Mouse (Mus musculus): ENCODE measurements at regions not wholly inside any gene's neighbourhood (a gene's known extent, or its start where the extent isn't known, plus 50 kb on each side); places are given as distances from the start of the nearest gene placed in this dataset.

- Histone ChIP-seq H3K9me3 (no peaks in the 10 kb centered on the region), H3K27me3 (ENCODE audit: poor library complexity, severe bottlenecking) (no peaks in the 10 kb centered on the region), H3K27ac (no peak overlapping the region), H3K4me1 (no peaks in the 10 kb centered on the region), H3K36me3 (replicated peaks) (no peaks in the 10 kb centered on the region), H3K4me3 (no peak overlapping the region)
- no peak for DNase-seq (ENCODE audit: extremely low spot score, low spot score)
- 91% methylated on average over 3 of the region's 3 CpGs for WGBS
Measured at GRCm38 (mm10) chr13:25594629-25595028, 324.3 kb upstream of the Nrsn1 start.

- WGBS, result 88% methylated on average over 5 of the region's 5 CpGs
- DNase-seq (ENCODE audit: extremely low spot score, low spot score), result no peak
- no peak overlapping the region for H3K4me3 ChIP-seq
- H3K9me3 ChIP-seq, result no peaks in the 10 kb centered on the region
- H3K4me1 ChIP-seq, result no peaks in the 10 kb centered on the region
- H3K36me3 ChIP-seq (replicated peaks), result no peaks in the 10 kb centered on the region
- no peak overlapping the region for H3K27ac ChIP-seq
- H3K27me3 ChIP-seq (ENCODE audit: poor library complexity, severe bottlenecking), result no peaks in the 10 kb centered on the region
Measured at GRCm38 (mm10) chr13:25570641-25571040, 300.3 kb upstream of the Nrsn1 start.

GRCm38 (mm10) chr13:25562746-25563145 lies 292.4 kb upstream of the Nrsn1 start:
- Histone ChIP-seq H3K36me3 (replicated peaks) (no peaks in the 10 kb centered on the region), H3K4me1 (peaks cover 3% of the 10 kb centered on the region; the same call in 1 of the 2 replicates), H3K27ac (0 out of 2 replicates have a peak overlapping the region, but pooled peaks have one; percentile 53), H3K9me3 (no peaks in the 10 kb centered on the region), H3K27me3 (ENCODE audit: poor library complexity, severe bottlenecking) (no peaks in the 10 kb centered on the region), H3K4me3 (no peak overlapping the region)
- DNase-seq (ENCODE audit: extremely low spot score, low spot score), result peak; percentile 54
- WGBS, result 32% methylated on average over 2 of the region's 2 CpGs

GRCm38 (mm10) chr13:25560339-25560738 lies 290.0 kb upstream of the Nrsn1 start:
- Histone ChIP-seq H3K27ac (no peak overlapping the region), H3K4me1 (peaks cover 3% of the 10 kb centered on the region; the same call in 1 of the 2 replicates), H3K4me3 (no peak overlapping the region), H3K9me3 (no peaks in the 10 kb centered on the region), H3K36me3 (replicated peaks) (no peaks in the 10 kb centered on the region), H3K27me3 (ENCODE audit: poor library complexity, severe bottlenecking) (no peaks in the 10 kb centered on the region)
- 78% methylated on average over 2 of the region's 2 CpGs for WGBS
- DNase-seq (ENCODE audit: extremely low spot score, low spot score), result no peak

GRCm38 (mm10) chr13:25554962-25555361 lies 284.7 kb upstream of the Nrsn1 start:
- WGBS, result 88% methylated on average over 6 of the region's 6 CpGs
- no peak for DNase-seq (ENCODE audit: extremely low spot score, low spot score)
- peaks cover 3% of the 10 kb centered on the region; the same call in 1 of the 2 replicates for H3K4me1 ChIP-seq

GRCm38 (mm10) chr13:25548551-25548950 lies 278.2 kb upstream of the Nrsn1 start:
- WGBS, result 92% methylated on average over 9 of the region's 9 CpGs
- H3K36me3 ChIP-seq (replicated peaks), result no peaks in the 10 kb centered on the region

More at GRCm38 (mm10) chr13:25554962-25555361, 284.7 kb upstream of the Nrsn1 start:
- Histone ChIP-seq H3K36me3 (replicated peaks) (no peaks in the 10 kb centered on the region), H3K27me3 (ENCODE audit: poor library complexity, severe bottlenecking) (no peaks in the 10 kb centered on the region), H3K9me3 (no peaks in the 10 kb centered on the region), H3K27ac (no peak overlapping the region), H3K4me3 (no peak overlapping the region)

GRCm38 (mm10) chr13:25547150-25548145 lies 277.1 kb upstream of the Nrsn1 start:
- WGBS, result 83% methylated on average over 12 of the region's 12 CpGs

More at GRCm38 (mm10) chr13:25548551-25548950, 278.2 kb upstream of the Nrsn1 start:
- H3K4me1 ChIP-seq, result no peaks in the 10 kb centered on the region
- H3K27ac ChIP-seq, result no peak overlapping the region
- H3K9me3 ChIP-seq, result peaks cover 5% of the 10 kb centered on the region; the same call in 1 of the 2 replicates
- no peak for DNase-seq (ENCODE audit: extremely low spot score, low spot score)
- no peak overlapping the region for H3K4me3 ChIP-seq
- no peaks in the 10 kb centered on the region for H3K27me3 ChIP-seq (ENCODE audit: poor library complexity, severe bottlenecking)

GRCm38 (mm10) chr13:25524094-25524493 lies 253.8 kb upstream of the Nrsn1 start:
- Histone ChIP-seq H3K4me1 (peaks cover 5% of the 10 kb centered on the region; the same call in 1 of the 2 replicates), H3K27me3 (ENCODE audit: poor library complexity, severe bottlenecking) (no peaks in the 10 kb centered on the region), H3K9me3 (peaks cover 10% of the 10 kb centered on the region), H3K27ac (no peak overlapping the region), H3K4me3 (no peak overlapping the region), H3K36me3 (replicated peaks) (no peaks in the 10 kb centered on the region)
- no peak for DNase-seq (ENCODE audit: extremely low spot score, low spot score)
- WGBS, result 40% methylated on average over 3 of the region's 3 CpGs

More at GRCm38 (mm10) chr13:25547150-25548145, 277.1 kb upstream of the Nrsn1 start:
- no peak for DNase-seq (ENCODE audit: extremely low spot score, low spot score)
- H3K36me3 ChIP-seq (replicated peaks), result no peaks in the 10 kb centered on the region
- no peaks in the 10 kb centered on the region for H3K27me3 ChIP-seq (ENCODE audit: poor library complexity, severe bottlenecking)
- no peak overlapping the region for H3K4me3 ChIP-seq
- H3K4me1 ChIP-seq, result no peaks in the 10 kb centered on the region
- no peak overlapping the region for H3K27ac ChIP-seq
- H3K9me3 ChIP-seq, result peaks cover 5% of the 10 kb centered on the region; the same call in 1 of the 2 replicates

GRCm38 (mm10) chr13:25507355-25507754 lies 237.1 kb upstream of the Nrsn1 start:
- H3K27ac ChIP-seq, result no peak overlapping the region
- DNase-seq (ENCODE audit: extremely low spot score, low spot score), result no peak
- no peaks in the 10 kb centered on the region for H3K9me3 ChIP-seq
- H3K4me1 ChIP-seq, result peaks cover 31% of the 10 kb centered on the region
- peaks cover 9% of the 10 kb centered on the region; the same call in 1 of the 2 replicates for H3K27me3 ChIP-seq (ENCODE audit: poor library complexity, severe bottlenecking)
- H3K36me3 ChIP-seq (replicated peaks), result no peaks in the 10 kb centered on the region
- H3K4me3 ChIP-seq, result no peak overlapping the region

- Histone ChIP-seq H3K27me3 (ENCODE audit: poor library complexity, severe bottlenecking) (no peaks in the 10 kb centered on the region), H3K4me1 (peaks cover 10% of the 10 kb centered on the region), H3K9me3 (no peaks in the 10 kb centered on the region), H3K4me3 (no peak overlapping the region), H3K36me3 (replicated peaks) (no peaks in the 10 kb centered on the region), H3K27ac (peak overlapping the region; percentile 52; the same call in 1 of the 2 replicates)
- no peak for DNase-seq (ENCODE audit: extremely low spot score, low spot score)
- 55% methylated on average over 7 of the region's 7 CpGs for WGBS
Measured at GRCm38 (mm10) chr13:25494492-25495034, 224.3 kb upstream of the Nrsn1 start.

- no peaks in the 10 kb centered on the region for H3K27me3 ChIP-seq (ENCODE audit: poor library complexity, severe bottlenecking)
- no peaks in the 10 kb centered on the region for H3K9me3 ChIP-seq
- H3K4me3 ChIP-seq, result no peak overlapping the region
- H3K27ac ChIP-seq, result no peak overlapping the region
- DNase-seq (ENCODE audit: extremely low spot score, low spot score), result no peak
- H3K36me3 ChIP-seq (replicated peaks), result no peaks in the 10 kb centered on the region
- peaks cover 10% of the 10 kb centered on the region for H3K4me1 ChIP-seq
- WGBS, result 78% methylated on average over 4 of the region's 4 CpGs
Measured at GRCm38 (mm10) chr13:25490036-25490435, 219.7 kb upstream of the Nrsn1 start.

GRCm38 (mm10) chr13:25483309-25483708 lies 213.0 kb upstream of the Nrsn1 start:
- Histone ChIP-seq H3K27ac (no peak overlapping the region), H3K4me1 (no peaks in the 10 kb centered on the region), H3K36me3 (replicated peaks) (no peaks in the 10 kb centered on the region), H3K9me3 (no peaks in the 10 kb centered on the region), H3K27me3 (ENCODE audit: poor library complexity, severe bottlenecking) (no peaks in the 10 kb centered on the region), H3K4me3 (no peak overlapping the region)
- no peak for DNase-seq (ENCODE audit: extremely low spot score, low spot score)
- 88% methylated on average over 1 of the region's 1 CpGs for WGBS

GRCm38 (mm10) chr13:25451917-25452316 lies 181.6 kb upstream of the Nrsn1 start:
- no peak overlapping the region for H3K27ac ChIP-seq
- H3K36me3 ChIP-seq (replicated peaks), result no peaks in the 10 kb centered on the region

More at GRCm38 (mm10) chr13:25451917-25452316, 181.6 kb upstream of the Nrsn1 start:
- Histone ChIP-seq H3K4me3 (no peak overlapping the region), H3K4me1 (peaks cover 18% of the 10 kb centered on the region), H3K9me3 (no peaks in the 10 kb centered on the region), H3K27me3 (ENCODE audit: poor library complexity, severe bottlenecking) (no peaks in the 10 kb centered on the region; the same call in 1 of the 2 replicates)
- 72% methylated on average over 9 of the region's 9 CpGs for WGBS
- DNase-seq (ENCODE audit: extremely low spot score, low spot score), result no peak

All from forebrain, embryonic 10.5 days (tissue).